29 mouse cellular contexts compared by ENCODE assay signal in the genomic region with DNA sequence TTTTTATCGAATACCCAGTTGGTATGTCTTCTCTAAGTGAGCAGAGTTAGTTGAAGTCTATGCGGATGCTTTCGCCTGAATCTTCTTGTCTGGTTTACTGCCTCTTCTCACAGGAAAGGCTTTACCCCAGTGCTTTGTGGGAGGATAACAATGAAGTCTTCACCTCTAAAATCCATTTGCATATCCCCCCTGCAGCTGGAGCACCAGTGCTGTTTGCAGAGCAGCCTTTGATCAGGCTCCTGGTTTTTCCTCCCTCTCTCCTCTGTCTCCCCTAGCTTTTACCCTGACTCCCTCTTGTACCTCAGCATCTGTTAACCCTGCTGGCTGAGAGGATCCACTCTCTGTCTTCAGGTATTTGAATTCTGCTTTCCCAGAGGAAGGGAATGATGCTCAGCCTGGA.
DNase-seq lines count a peak whose midpoint lies in the region; ATAC-seq and TF ChIP-seq lines count a peak whose summit lies in the region.
"Had no signal": no experiment of that assay in that cellular context is flagged by ENCODE, and none has a peak within 500 bp of the region (broad histone marks: within the 10 kb centered on the region; RNA-seq: fewer than 3 reads in every experiment).

No protein-coding gene starts in this region.

- no peaks in the 10 kb centered on the region for H3K9me3 ChIP-seq in forebrain, embryonic 16.5 days (ENCODE audit: control insufficient read depth, low read length)
- no peaks in the 10 kb centered on the region for H3K9me3 ChIP-seq in forebrain, embryonic 14.5 days (replicated peaks; ENCODE audit: control insufficient read depth, low read length)
- no peaks in the 10 kb centered on the region for H3K9me3 ChIP-seq in ES-E14 (ENCODE audit: control insufficient read depth, insufficient read depth, low read depth, low read length)
- no peaks in the 10 kb centered on the region for H3K9me3 ChIP-seq in midbrain, embryonic 10.5 days (replicated peaks)
- no peaks in the 10 kb centered on the region for H3K9me3 ChIP-seq in midbrain, embryonic 16.5 days (replicated peaks; ENCODE audit: control insufficient read depth, low read length, poor library complexity, severe bottlenecking)
- H3K9me3 ChIP-seq: heart, embryonic 15.5 days; limb, embryonic 15.5 days; liver, embryonic 15.5 days; lung, embryonic 15.5 days had no signal

- ATAC-seq in forebrain, embryonic 16.5 days = no peak
- no peak for ATAC-seq in forebrain, embryonic 14.5 days
- peak; percentile 51; the same call in 1 of the 2 replicates for ATAC-seq in midbrain, embryonic 16.5 days
- ATAC-seq: activated CD4-positive, CD25-positive, alpha-beta regulatory T cell, adult 4 months; CD4-positive, CD25-positive, alpha-beta regulatory T cell, adult 4 months; inflammation-experienced regulatory T-cells, adult 6 months; Patski had no signal

- no peaks in the 10 kb centered on the region for H3K36me3 ChIP-seq in forebrain, embryonic 16.5 days (ENCODE audit: control insufficient read depth, insufficient read depth)
- H3K36me3 ChIP-seq in forebrain, embryonic 14.5 days (ENCODE audit: control insufficient read depth, insufficient read depth, low read length) = no peaks in the 10 kb centered on the region
- H3K36me3 ChIP-seq in ES-E14 (ENCODE audit: control insufficient read depth, insufficient read depth, low read length, poor library complexity, severe bottlenecking) = no peaks in the 10 kb centered on the region
- H3K36me3 ChIP-seq in midbrain, embryonic 10.5 days = no peaks in the 10 kb centered on the region
- 0 out of 2 replicates have a peak, but pooled peaks cover 2% of the 10 kb centered on the region for H3K36me3 ChIP-seq in midbrain, embryonic 16.5 days (ENCODE audit: control insufficient read depth, insufficient read depth, low read length)
- H3K36me3 ChIP-seq: G1E; heart, embryonic 15.5 days; limb, embryonic 15.5 days; liver, embryonic 15.5 days; lung, embryonic 15.5 days had no signal

- H3K4me3 ChIP-seq in forebrain, embryonic 16.5 days (replicated peaks; ENCODE audit: low read length) = no peak overlapping the region
- no peak overlapping the region for H3K4me3 ChIP-seq in forebrain, embryonic 14.5 days (ENCODE audit: low read depth, low read length)
- no peak overlapping the region for H3K4me3 ChIP-seq in ES-E14 (ENCODE audit: insufficient read depth in 1 of 2, low read depth in 1 of 2, low read length in 2 of 2, poor library complexity in 1 of 2, severe bottlenecking in 1 of 2)
- no peak overlapping the region for H3K4me3 ChIP-seq in midbrain, embryonic 10.5 days
- no peak overlapping the region for H3K4me3 ChIP-seq in midbrain, embryonic 16.5 days (ENCODE audit: low read depth, low read length)
- H3K4me3 ChIP-seq: heart, embryonic 15.5 days; limb, embryonic 15.5 days; liver, embryonic 15.5 days; lung, embryonic 15.5 days had no signal

- no peak for DNase-seq in forebrain, embryonic 14.5 days (ENCODE audit: low spot score)
- peak; percentile 31 for DNase-seq in ES-E14 (ENCODE audit: low read depth, low spot score)
- DNase-seq in midbrain, embryonic 10.5 days (ENCODE audit: low spot score) = peak; percentile 25
- DNase-seq in adrenal gland, postnatal 36 days = no peak
- no peak for DNase-seq in ovary, adult 18-20 months (ENCODE audit: low spot score)
- DNase-seq: adrenal gland, postnatal 10 days; cerebellum, adult 8-10 months; cerebellum, postnatal 36 days; gastrocnemius, postnatal 36 days; heart, postnatal 4 days; kidney, adult 2 months; layer of hippocampus, adult 9-11 months; left cerebral cortex, postnatal 4 days; lung, postnatal 4 days; right cerebral cortex, adult 18-20 months; thymus, adult 2 months; thymus, postnatal 4 days had no signal

- H3K27ac ChIP-seq in forebrain, embryonic 16.5 days (ENCODE audit: low read length) = 0 out of 2 replicates have a peak overlapping the region, but pooled peaks have one; percentile 17
- H3K27ac ChIP-seq in forebrain, embryonic 14.5 days (ENCODE audit: low read depth, low read length) = no peak overlapping the region
- H3K27ac ChIP-seq in ES-E14 (ENCODE audit: insufficient read depth, low read depth, low read length, poor library complexity, severe bottlenecking) = no peak overlapping the region
- peak overlapping the region; percentile 72 for H3K27ac ChIP-seq in midbrain, embryonic 10.5 days (replicated peaks)
- peak overlapping the region; percentile 29 for H3K27ac ChIP-seq in midbrain, embryonic 16.5 days (ENCODE audit: low read length)
- H3K27ac ChIP-seq: heart, embryonic 15.5 days; kidney, postnatal 0 days; limb, embryonic 15.5 days; liver, embryonic 15.5 days; lung, embryonic 15.5 days had no signal

- 15% methylated on average over 3 of the region's 3 CpGs for WGBS in forebrain, embryonic 16.5 days
- WGBS in forebrain, embryonic 14.5 days = 10% methylated on average over 3 of the region's 3 CpGs
- WGBS in midbrain, embryonic 10.5 days = 6% methylated on average over 3 of the region's 3 CpGs
- 15% methylated on average over 3 of the region's 3 CpGs for WGBS in midbrain, embryonic 16.5 days

- no peak overlapping the region for H3K4me2 ChIP-seq in forebrain, embryonic 16.5 days (ENCODE audit: low read length)
- H3K4me2 ChIP-seq in forebrain, embryonic 14.5 days (ENCODE audit: low read length) = no peak overlapping the region
- H3K4me2 ChIP-seq in midbrain, embryonic 16.5 days (ENCODE audit: low read length) = no peak overlapping the region
- H3K4me2 ChIP-seq: heart, embryonic 15.5 days; limb, embryonic 15.5 days; liver, embryonic 15.5 days; lung, embryonic 15.5 days had no signal

- in situ Hi-C loops in ES-E14 (cut with MboI; ENCODE audit: low sequenced_read_pairs in 2 of 2, unreplicated experiment in 2 of 2) = no loop called here

- H3K9ac ChIP-seq in forebrain, embryonic 16.5 days (replicated peaks; ENCODE audit: low read depth, low read length) = no peak overlapping the region
- no peak overlapping the region for H3K9ac ChIP-seq in forebrain, embryonic 14.5 days (ENCODE audit: low read length)
- H3K9ac ChIP-seq in ES-E14 (ENCODE audit: insufficient read depth, low read depth, low read length, poor library complexity, severe bottlenecking) = no peak overlapping the region
- H3K9ac ChIP-seq in midbrain, embryonic 16.5 days (ENCODE audit: low read depth, low read length) = no peak overlapping the region
- H3K9ac ChIP-seq: heart, embryonic 15.5 days; limb, embryonic 15.5 days; liver, embryonic 15.5 days; lung, embryonic 15.5 days had no signal

- peaks cover 5% of the 10 kb centered on the region for H3K4me1 ChIP-seq in forebrain, embryonic 16.5 days (replicated peaks; ENCODE audit: control insufficient read depth, insufficient read depth, low read length)
- H3K4me1 ChIP-seq in forebrain, embryonic 14.5 days (ENCODE audit: control insufficient read depth, insufficient read depth, low read length) = peaks cover 5% of the 10 kb centered on the region; the same call in 1 of the 2 replicates
- H3K4me1 ChIP-seq in ES-E14 (ENCODE audit: control insufficient read depth in 2 of 2, insufficient read depth in 2 of 2, low read length in 2 of 2, poor library complexity in 1 of 2) = no peaks in the 10 kb centered on the region
- H3K4me1 ChIP-seq in midbrain, embryonic 10.5 days = peaks cover 22% of the 10 kb centered on the region
- H3K4me1 ChIP-seq in midbrain, embryonic 16.5 days (ENCODE audit: control insufficient read depth, insufficient read depth, low read length) = peaks cover 13% of the 10 kb centered on the region
- H3K4me1 ChIP-seq: heart, embryonic 15.5 days; limb, embryonic 15.5 days; lung, embryonic 15.5 days had no signal

- H3K27me3 ChIP-seq in forebrain, embryonic 16.5 days (replicated peaks; ENCODE audit: control insufficient read depth, insufficient read depth, low read length) = no peaks in the 10 kb centered on the region
- H3K27me3 ChIP-seq in forebrain, embryonic 14.5 days (replicated peaks; ENCODE audit: control insufficient read depth, insufficient read depth, low read length) = no peaks in the 10 kb centered on the region
- no peaks in the 10 kb centered on the region for H3K27me3 ChIP-seq in midbrain, embryonic 10.5 days (ENCODE audit: low read depth, poor library complexity, severe bottlenecking)
- no peaks in the 10 kb centered on the region for H3K27me3 ChIP-seq in midbrain, embryonic 16.5 days (ENCODE audit: control insufficient read depth, insufficient read depth, low read depth, low read length)
- H3K27me3 ChIP-seq: heart, embryonic 15.5 days; liver, embryonic 15.5 days; lung, embryonic 15.5 days had no signal

TF ChIP-seq in ES-E14, 5 proteins besides CTCF, POLR2A, EP300 and RAD21:
- TF ChIP-seq ZC3H11A (IDR thresholded peaks at IDR 0.05; ENCODE audit: borderline replicate concordance, low read depth, low read length) (no peak), CHD2 (IDR thresholded peaks at IDR 0.05; ENCODE audit: low read depth, low read length) (no peak), MAFK (IDR thresholded peaks at IDR 0.05; ENCODE audit: insufficient read depth, low read depth, low read length) (no peak), ZNF384 (IDR thresholded peaks at IDR 0.05; ENCODE audit: low read depth, low read length) (no peak), HCFC1 (IDR thresholded peaks at IDR 0.05; ENCODE audit: borderline replicate concordance, insufficient read depth, low read length) (no peak)

Comparison
In these comparisons a context has a peak if more than half of its experiments do, and no peak if none do; other contexts are left out.
1. H3K27ac ChIP-seq: peak in forebrain, embryonic 16.5 days (single experiment), midbrain, embryonic 10.5 days (single experiment) and midbrain, embryonic 16.5 days (single experiment); none in forebrain, embryonic 14.5 days (single experiment) and ES-E14 (single experiment).
2. DNase-seq: peak in ES-E14 (single experiment) and midbrain, embryonic 10.5 days (single experiment); none in forebrain, embryonic 14.5 days (single experiment), adrenal gland, postnatal 36 days (0 of 2) and ovary, adult 18-20 months (single experiment).